Mouse (Mus musculus) ES-E14 (cell line): ENCODE results near the gene Bach2.

Experiments used
- CHD2 ChIP-seq: IDR thresholded peaks from 2 replicates; pipeline ENCODE4 v1.6.1; 2014; ENCODE audit warnings: mild to moderate bottlenecking, low read depth, low read length, inconsistent platforms
- HCFC1 ChIP-seq: IDR thresholded peaks from 2 replicates; pipeline ENCODE4 v1.6.1; 2012; ENCODE audit warnings: low read length, inconsistent platforms, borderline replicate concordance; ENCODE audit not compliant: insufficient read depth
- MAFK ChIP-seq: IDR thresholded peaks from 2 replicates; pipeline ENCODE4 v1.6.1; 2014; ENCODE audit warnings: mild to moderate bottlenecking, low read depth, low read length, inconsistent platforms; ENCODE audit not compliant: insufficient read depth
- ZNF384 ChIP-seq: IDR thresholded peaks from 2 replicates; pipeline ENCODE4 v1.6.1; 2012; ENCODE audit warnings: low read depth, low read length, inconsistent platforms

DNA sequence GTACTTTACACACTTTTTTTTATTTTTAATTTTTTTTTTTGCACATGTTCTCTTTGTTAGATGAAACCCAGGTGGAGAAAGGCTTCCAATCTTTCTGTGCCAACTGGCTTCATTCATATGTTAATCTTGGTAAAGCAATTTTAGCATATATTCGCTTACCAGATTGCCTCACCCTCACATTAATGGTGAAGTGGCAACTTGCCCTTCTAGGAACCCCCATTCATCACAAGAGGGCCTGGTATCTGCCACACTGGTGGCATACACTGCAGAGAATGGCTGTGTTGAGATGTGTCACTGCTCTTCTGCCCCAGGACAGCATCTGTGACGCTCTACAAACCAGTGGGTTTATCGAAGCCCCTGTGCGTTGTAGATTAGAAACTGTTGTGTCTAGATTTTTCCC, 183.8 kb downstream of the Bach2 start:
- TF ChIP-seq MAFK (no peak), CHD2 (no peak), HCFC1 (no peak), ZNF384 (no peak)
